Mouse (Mus musculus): ENCODE data around the gene Ddb1. TPM values are rescaled to one million over a fixed set of nuclear protein-coding genes. Genes with fewer than 3 reads are reported as not detected.
A peak's percentile ranks its signal among the peaks of the same experiment; 100 is the strongest.
"Not testable (repeated sequence)": the region's sequence is repeated elsewhere in the genome, so short reads cannot be mapped to it uniquely, and the experiment has no call there.

Ddb1 gene
- polyA plus RNA-seq (2017; shearing (Covaris generic)), result 10 to 100 TPM; 79.6 to 85.1 TPM

DNA sequence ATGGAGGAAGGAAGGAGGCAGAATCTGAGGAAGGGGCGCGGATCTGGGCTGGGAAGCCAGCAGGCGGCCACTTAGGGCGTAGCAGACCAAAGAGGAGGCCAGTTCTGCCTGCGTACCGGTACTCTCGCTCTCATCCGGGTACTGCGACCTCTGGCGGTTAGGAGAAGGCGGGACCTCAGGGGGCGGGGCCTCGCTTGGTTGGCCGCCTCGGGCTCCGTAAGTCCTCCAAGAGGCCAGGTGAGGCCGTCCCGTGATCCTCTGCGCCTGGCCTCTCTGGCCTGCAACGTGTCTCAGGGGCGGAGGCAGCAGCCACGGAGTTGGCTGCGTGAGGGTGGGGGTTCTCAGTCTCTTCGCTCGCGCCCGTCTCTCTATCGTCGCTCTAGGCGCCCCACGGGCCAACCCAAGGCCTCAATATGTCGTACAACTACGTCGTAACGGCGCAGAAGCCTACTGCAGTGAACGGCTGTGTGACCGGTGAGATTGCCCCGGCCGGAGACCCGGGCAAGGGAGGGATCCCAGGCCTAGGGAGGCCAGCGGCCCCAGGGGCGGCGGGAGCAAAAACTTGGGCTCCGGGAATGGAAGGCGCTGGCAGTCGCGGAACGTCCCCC lies at the start of gene Ddb1, which contains the start of gene Tkfc:
Gene Ddb1, plus strand, starts transcription at position 35 of the 608 bp plus-strand sequence.
Gene Tkfc, minus strand, starts transcription at position 362 of the 608 bp plus-strand sequence.
- ATAC-seq, result peak; percentile 94

- peak; percentile 95 for ATAC-seq
These were observed 49.3 kb upstream of the Ddb1 start, which contains the start of gene Tmem216 for GRCm38 (mm10) chr19:10555624-10556510. Tmem216 (minus strand) TSS chr19:10556238.

DNA sequence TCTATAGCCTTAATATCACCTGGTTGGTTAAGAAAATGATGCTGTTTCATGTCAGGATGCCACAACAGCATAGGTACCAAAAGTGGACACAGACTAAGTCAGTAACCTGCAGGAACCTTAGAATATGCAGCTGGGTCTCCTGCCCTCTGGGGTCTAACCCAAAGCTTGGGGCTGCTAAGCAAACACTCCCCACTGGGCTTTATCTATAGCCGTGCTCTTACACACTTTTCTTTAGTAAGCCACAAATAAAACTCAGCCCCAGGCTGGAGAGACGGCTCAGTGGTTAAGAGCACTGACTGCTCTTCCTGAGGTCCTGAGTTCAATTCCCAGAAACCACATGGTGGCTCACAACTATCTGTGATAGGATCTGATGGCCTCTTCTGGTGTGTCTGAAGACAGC lies 48.1 kb upstream of the Ddb1 start:
- ATAC-seq, result no peak

- no peak for ATAC-seq
These were observed 47.7 kb upstream of the Ddb1 start for GRCm38 (mm10) chr19:10557430-10557829.

DNA sequence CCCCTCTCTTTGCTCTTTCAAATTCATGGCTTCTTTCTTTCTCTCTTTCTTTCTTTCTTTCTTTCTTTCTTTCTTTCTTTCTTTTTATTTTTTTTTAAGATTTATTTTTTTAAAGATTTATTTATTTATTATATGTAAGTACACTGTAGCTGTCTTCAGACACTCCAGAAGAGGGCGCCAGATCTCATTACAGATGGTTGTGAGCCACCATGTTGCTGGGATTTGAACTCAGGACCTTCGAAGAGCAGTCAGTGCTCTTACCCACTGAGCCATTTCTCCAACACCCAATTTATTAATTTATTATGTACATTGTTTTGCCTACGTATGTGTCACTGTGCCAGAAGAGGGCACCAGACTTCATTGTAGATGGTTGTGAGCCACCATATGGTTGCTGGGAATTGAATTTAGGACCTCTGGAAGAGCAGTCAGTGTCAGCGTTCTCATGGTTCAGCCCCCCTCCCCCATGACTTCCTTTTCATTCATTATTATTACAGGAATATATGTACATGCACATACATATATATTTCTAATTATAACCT lies 47.2 kb upstream of the Ddb1 start:
- ATAC-seq, result not testable (repeated sequence)

DNA sequence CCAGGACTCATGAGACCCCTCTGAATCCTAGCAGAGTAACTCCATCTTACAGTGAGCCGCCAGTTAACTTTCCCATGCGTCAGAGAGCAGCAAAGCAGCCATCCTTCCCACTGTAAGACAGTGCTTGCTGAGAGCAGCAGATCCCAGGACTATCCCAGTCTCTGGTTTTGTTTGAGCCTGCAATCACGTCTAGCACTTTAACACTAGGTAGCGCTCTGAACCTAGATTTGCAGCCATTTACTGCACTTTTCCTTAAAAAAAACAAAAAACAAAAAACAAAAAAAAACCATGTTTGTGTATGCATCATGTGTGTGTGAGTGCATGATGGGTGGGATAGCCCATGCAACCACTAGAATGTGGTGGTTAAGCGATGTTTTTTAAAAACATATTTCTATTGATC lies 45.0 kb upstream of the Ddb1 start:
- no peak for ATAC-seq

DNA sequence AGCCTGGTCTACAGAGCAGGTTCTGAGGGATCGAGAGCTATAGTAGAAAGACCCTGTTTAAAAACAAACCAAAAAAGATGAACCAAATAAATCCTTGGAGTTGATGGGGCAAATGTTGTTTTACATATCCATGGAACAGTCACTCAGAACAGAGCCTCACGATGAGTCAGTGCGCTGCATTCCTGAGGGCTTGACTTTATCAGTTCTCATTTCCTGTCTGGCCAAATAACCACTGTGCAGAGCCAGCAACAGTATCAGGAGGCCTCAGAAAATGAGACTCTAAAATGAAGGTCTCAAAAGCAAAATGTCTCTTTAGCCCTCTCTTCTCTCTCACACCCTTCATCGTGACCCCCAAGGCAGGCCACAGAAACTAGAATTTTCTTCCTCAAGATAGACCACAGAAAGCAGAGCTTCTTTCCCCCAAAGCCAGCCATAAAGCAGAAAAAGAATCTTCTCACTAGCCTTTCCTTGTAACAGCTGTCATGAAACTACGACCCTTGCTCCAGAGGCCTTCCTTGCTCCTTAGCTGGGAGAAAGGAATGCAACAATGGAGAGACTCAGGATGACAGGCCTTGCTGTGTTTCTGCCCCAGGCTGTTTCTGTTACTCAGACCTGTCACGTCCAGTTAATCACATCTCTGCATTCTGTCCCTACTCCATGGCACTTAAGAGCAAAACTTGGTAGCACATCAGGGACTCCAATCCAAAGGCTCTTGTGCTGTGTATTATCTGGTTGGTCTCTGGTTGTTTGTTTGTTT lies 43.4 kb upstream of the Ddb1 start:
- ATAC-seq, result no peak

GRCm38 (mm10) chr19:10562351-10562750 lies 42.8 kb upstream of the Ddb1 start:
- no peak for ATAC-seq

DNA sequence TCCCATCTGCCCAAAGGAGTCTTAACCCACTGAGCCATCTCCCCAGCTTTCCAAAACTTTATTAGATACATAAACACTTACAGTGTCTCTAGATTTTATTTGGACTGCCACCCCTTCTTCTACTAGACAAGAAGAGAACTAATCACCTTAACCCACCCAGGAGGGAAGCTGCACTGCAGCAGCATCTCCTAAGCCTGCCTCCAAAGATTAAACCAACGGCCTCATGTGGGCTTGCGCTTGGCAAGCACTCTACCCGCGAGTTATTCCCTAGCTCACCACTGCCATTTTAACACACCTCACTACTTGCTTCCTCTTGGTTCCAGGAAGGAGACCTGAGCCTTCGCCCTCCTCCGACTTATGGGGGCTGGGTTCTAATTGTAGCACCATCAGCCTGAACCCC lies 40.8 kb upstream of the Ddb1 start:
- ATAC-seq, result no peak

GRCm38 (mm10) chr19:10565217-10565616 lies 39.9 kb upstream of the Ddb1 start:
- ATAC-seq, result no peak

- ATAC-seq, result no peak
These were observed 35.5 kb upstream of the Ddb1 start for GRCm38 (mm10) chr19:10569627-10570026.

DNA sequence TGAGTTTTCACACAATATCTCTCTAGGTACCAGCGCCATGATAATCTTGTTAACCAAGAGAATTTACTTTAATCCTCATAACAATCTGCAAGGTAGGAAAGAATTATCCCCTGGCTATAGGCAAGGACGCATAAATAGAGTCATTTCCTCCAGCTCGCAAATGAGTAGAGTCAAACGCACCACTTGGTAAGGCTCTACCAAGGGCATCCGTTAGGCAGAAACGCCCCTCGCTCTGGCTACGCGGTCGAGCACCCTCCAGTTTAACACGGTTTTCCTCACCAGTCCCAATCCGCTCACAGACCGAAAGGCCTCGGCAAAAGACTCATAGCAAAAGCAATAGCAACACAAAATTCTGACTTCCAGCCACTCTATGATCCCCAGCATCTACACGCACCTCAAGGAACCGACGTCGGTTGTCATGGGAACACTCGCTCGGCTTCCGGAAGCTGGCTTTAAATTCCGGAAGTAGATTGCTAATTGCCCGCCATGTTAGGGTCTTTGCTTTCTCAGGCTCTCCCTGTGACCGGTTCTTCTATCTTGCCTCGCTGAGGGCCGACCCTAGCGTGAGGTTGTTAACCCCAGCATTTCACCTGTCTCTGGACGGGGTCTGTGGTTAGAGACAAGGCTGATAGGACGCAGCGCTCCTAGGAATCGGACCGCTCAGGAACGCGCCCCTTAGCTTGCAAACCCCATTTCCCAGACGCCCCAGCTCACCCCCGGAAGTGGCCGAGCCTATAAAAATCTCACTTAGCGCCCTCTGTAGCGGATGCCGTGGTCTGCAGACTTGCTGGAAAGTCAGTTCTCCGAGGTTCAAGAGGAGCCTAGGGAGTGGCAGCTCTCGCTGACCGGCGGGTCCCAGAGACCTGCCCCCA lies 28.2 kb upstream of the Ddb1 start, which contains the start of the genes Cyb561a3 and Tmem138:
Gene Cyb561a3, plus strand, starts transcription at position 483 of the 872 bp plus-strand sequence.
Gene Tmem138, minus strand, starts transcription at position 673 of the 872 bp plus-strand sequence.
- peak; percentile 94 for ATAC-seq

- ATAC-seq, result no peak
These were observed 25.0 kb upstream of the Ddb1 start for GRCm38 (mm10) chr19:10580102-10580501.

GRCm38 (mm10) chr19:10580761-10581160 lies 24.4 kb upstream of the Ddb1 start:
- ATAC-seq, result no peak

GRCm38 (mm10) chr19:10581984-10582383 lies 23.1 kb upstream of the Ddb1 start:
- no peak for ATAC-seq

DNA sequence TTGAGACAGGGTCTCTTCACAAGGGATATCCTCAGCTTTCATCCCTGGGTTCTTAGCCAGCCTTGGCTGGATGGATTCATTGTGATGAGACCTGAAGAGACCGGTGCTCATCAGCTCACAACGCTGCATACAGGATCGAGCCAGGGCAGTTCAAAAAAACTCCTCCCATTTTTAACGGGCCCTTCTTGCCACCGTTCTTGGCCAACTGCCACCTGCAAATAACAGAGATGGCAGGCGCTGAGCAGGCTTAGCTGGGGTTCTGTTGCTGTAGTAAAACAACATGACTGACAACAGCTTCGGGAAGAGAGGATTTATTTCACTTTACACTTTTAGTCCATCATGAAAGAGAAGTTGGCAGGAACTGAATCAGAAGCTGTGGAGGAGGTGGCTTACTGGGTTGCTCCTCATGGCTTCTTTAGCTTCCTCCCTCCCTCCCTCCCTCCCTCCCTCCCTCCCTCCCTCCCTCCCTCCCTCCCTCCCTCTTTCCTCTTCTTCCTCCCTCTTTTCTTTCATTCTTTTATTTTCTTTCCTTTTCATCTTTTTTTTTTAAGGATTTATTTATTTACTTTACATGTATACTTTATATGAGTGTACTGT lies 21.5 kb upstream of the Ddb1 start:
- ATAC-seq, result no peak

- ATAC-seq, result no peak
These were observed 20.0 kb upstream of the Ddb1 start for GRCm38 (mm10) chr19:10585112-10585511.

GRCm38 (mm10) chr19:10587231-10587630 lies 17.9 kb upstream of the Ddb1 start:
- ATAC-seq, result no peak

- no peak for ATAC-seq
These were observed 15.8 kb upstream of the Ddb1 start for GRCm38 (mm10) chr19:10589127-10589857.

- ATAC-seq, result no peak
These were observed 14.8 kb upstream of the Ddb1 start for GRCm38 (mm10) chr19:10590301-10590700.

Measured in activated CD4-positive, CD25-positive, alpha-beta regulatory T cell, adult 4 months (primary cell).